Mouse (Mus musculus) lung, postnatal 0 days (tissue): ENCODE results near the gene Gtf2e1. TPM values are rescaled to one million over a fixed set of nuclear protein-coding genes. Genes with fewer than 3 reads are reported as not detected.

ENCODE experiments used
- ATAC-seq: fragments of 200-750 bp; cut with Nextera tagmentation; 2 replicates; pipeline ENCODE4 v1.8.0; 2017; ENCODE audit warnings: moderate library complexity
- DNase-seq: peaks from one replicate; pipeline ENCODE4 v3.0.0-alpha.2; 2016; ENCODE audit warnings: low spot score
- H3K27ac ChIP-seq: fragments of 300-500 bp; sonication (generic); 2 replicates; pipeline ENCODE4 v1.5.1; 2014; ENCODE audit warnings: antibody characterized with exemption, mild to moderate bottlenecking, low read length, mixed read lengths
- H3K27me3 ChIP-seq: fragments of 300-500 bp; sonication (generic); replicated peaks from 2 replicates; pipeline ENCODE4 v1.6.1; 2014; ENCODE audit warnings: low read length, mixed read lengths; ENCODE audit not compliant: insufficient read depth
- H3K36me3 ChIP-seq: fragments of 300-500 bp; sonication (generic); 2 replicates; pipeline ENCODE4 v1.6.1; 2014; ENCODE audit warnings: low read length, mixed read lengths; ENCODE audit not compliant: insufficient read depth
- H3K4me1 ChIP-seq: fragments of 300-500 bp; sonication (generic); 2 replicates; pipeline ENCODE4 v1.6.1; 2014; ENCODE audit warnings: antibody characterized with exemption, low read depth, low read length, mixed read lengths; ENCODE audit not compliant: insufficient read depth
- H3K4me2 ChIP-seq: fragments of 300-500 bp; sonication (generic); replicated peaks from 2 replicates; pipeline ENCODE4 v1.6.1; 2014; ENCODE audit warnings: low read depth, mild to moderate bottlenecking, low read length, moderate library complexity, mixed read lengths
- H3K4me3 ChIP-seq: fragments of 300-500 bp; sonication (generic); 2 replicates; pipeline ENCODE4 v1.5.1; 2014; ENCODE audit warnings: low read depth, low read length
- H3K9ac ChIP-seq: fragments of 300-500 bp; sonication (generic); replicated peaks from 2 replicates; pipeline ENCODE4 v1.6.1; 2014; ENCODE audit warnings: low read depth, mild to moderate bottlenecking
- H3K9me3 ChIP-seq: fragments of 300-500 bp; sonication (generic); 2 replicates; pipeline ENCODE4 v1.6.1; 2016; ENCODE audit warnings: low read length, mixed read lengths
- CTCF ChIP-seq: IDR thresholded peaks from 2 replicates; pipeline ENCODE4 v1.5.1; 2016; ENCODE audit warnings: antibody characterized with exemption, mild to moderate bottlenecking
- EP300 ChIP-seq: IDR thresholded peaks from 2 replicates; pipeline ENCODE4 v1.6.1; 2016; ENCODE audit warnings: antibody characterized with exemption, mild to moderate bottlenecking, control low read depth
- WGBS: fragments of 180-500 bp; shearing (Covaris S2); extraction: QIAGEN DNeasy Blood & Tissue Kit; methylation state at CpG from one replicate; pipeline ENCODE4 v1.1.7; 2014; 5-methylcytosine and 5-hydroxymethylcytosine counted together
- polyA plus RNA-seq: library from polyadenylated mRNA; unstranded; fragments of >200 nt; fragmentation: Nextera tagmentation; extraction: Ambion mirVana; gene quantifications from 2 replicates; pipeline ENCODE4 v1.2.1, GENCODE M21; 2015

The Gtf2e1 gene
- polyA plus RNA-seq, 1 experiment from 2014 or later = 9.5 TPM

DNA sequence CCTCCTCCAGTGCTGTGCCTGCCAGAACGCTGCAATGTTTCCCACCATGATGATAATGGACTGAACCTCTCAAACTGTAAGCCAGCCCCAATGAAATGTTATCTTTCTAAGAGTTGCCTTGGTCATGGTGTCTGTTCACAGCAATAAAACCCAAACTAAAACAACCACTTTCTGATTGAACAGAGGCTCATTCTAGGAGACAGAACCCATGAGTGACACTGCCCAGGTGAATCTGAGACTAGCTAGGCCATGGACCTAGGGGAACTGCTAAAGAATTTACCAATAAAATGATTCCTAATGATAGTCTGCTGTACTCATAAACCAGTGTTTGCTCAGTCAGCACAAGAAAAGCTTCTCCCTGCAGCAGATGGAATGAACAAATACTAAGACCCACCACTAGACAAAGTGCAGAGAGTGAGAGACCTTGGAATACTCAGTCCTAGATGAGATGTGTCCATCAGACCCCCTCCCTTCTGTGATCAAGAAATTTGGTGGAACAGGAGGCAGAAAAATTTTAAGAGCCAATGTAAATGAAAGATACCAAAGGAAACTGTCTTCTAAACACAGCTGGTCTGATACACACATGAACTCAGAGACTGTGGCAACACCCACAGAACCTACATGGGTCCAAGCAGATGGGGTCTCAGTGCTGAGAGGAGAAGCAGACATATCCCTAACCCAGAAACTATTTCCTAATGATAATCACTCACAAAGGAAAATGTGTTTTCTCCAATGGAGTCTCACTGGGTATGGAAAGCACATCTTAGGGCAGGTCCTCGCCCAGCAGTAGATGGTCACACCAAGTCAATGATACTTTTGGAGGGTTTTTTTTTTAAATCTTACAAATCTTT lies 19.2 kb downstream of the Gtf2e1 start:
- H3K4me2 ChIP-seq = no peak overlapping the region
- no peak overlapping the region for H3K27ac ChIP-seq
- H3K9ac ChIP-seq = no peak overlapping the region
- 94% methylated on average over 2 of the region's 2 CpGs for WGBS
- ATAC-seq = no peak
- H3K27me3 ChIP-seq = no peaks in the 10 kb centered on the region
- no peak overlapping the region for H3K4me3 ChIP-seq
- H3K4me1 ChIP-seq = no peaks in the 10 kb centered on the region
- H3K36me3 ChIP-seq = peaks cover 11% of the 10 kb centered on the region; the same call in 1 of the 2 replicates
- no peaks in the 10 kb centered on the region for H3K9me3 ChIP-seq
- TF ChIP-seq EP300 (no peak), CTCF (no peak)
- DNase-seq = no peak

- TF ChIP-seq CTCF (no peak), EP300 (no peak)
- peaks cover 11% of the 10 kb centered on the region; the same call in 1 of the 2 replicates for H3K36me3 ChIP-seq
- WGBS = 97% methylated on average over 1 of the region's 1 CpGs
Measured at GRCm38 (mm10) chr16:37519721-37520120, 19.9 kb downstream of the Gtf2e1 start.

DNA sequence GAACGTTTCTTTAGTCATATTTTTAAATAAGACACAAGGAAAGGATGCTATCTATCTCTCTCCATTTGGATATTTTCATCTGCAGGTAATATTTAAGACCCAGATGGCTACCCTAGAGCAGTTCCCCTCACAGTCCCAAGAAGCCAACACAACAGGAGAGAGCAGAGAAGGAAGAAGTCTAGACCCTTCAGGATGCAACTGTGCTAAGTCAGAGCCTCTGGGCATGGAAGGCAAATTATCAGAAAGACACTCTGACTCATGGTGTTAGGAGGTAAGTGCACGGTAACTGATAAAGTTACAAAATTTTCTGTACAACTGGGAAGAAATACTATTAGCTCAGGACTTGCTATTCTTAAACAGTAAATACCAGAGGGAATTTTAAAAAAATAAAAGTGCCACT lies 20.9 kb downstream of the Gtf2e1 start:
- Histone ChIP-seq H3K9me3 (no peaks in the 10 kb centered on the region), H3K4me1 (no peaks in the 10 kb centered on the region), H3K9ac (no peak overlapping the region), H3K36me3 (peaks cover 11% of the 10 kb centered on the region; the same call in 1 of the 2 replicates), H3K27ac (no peak overlapping the region), H3K4me2 (no peak overlapping the region), H3K27me3 (no peaks in the 10 kb centered on the region), H3K4me3 (no peak overlapping the region)
- ATAC-seq = no peak
- 75% methylated on average over 2 of the region's 2 CpGs for WGBS
- TF ChIP-seq EP300 = no peak
- TF ChIP-seq CTCF = no peak
- no peak for DNase-seq

More at GRCm38 (mm10) chr16:37519721-37520120, 19.9 kb downstream of the Gtf2e1 start:
- no peaks in the 10 kb centered on the region for H3K4me1 ChIP-seq
- ATAC-seq (no peak), DNase-seq (no peak)
- no peak overlapping the region for H3K4me2 ChIP-seq
- H3K27ac ChIP-seq = no peak overlapping the region
- no peak overlapping the region for H3K9ac ChIP-seq
- no peaks in the 10 kb centered on the region for H3K27me3 ChIP-seq
- no peak overlapping the region for H3K4me3 ChIP-seq
- no peaks in the 10 kb centered on the region for H3K9me3 ChIP-seq

DNA sequence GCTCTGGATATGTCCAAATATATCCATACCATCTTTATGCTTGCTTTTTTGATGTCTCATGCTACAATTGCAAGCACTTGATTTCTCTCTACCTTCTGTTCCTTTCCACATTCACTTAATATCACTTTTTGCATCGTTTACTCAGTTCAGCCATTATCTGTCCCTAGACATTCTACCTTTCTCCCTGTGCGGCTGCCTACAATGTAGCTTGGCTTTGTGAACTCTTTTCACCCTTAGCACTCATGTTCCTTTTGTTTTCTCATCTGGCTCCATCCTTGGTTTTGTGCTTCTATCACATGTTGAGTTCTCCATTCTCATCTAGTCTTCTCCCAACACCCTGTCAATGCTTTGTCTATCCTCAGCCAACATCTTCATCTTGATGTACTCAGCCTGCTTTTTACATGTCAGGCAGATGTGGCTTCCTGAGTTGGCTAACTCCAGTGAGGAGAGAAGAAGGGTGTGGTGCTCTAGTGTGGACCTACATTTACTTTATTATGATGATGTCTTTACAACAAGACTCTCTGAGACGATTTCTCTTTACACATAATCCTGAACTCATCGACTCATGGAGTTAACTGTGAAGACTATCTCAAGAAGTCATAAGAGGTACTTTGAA lies 21.9 kb downstream of the Gtf2e1 start:
- H3K4me2 ChIP-seq = no peak overlapping the region
- peaks cover 11% of the 10 kb centered on the region; the same call in 1 of the 2 replicates for H3K36me3 ChIP-seq
- H3K4me3 ChIP-seq = no peak overlapping the region
- WGBS = 91% methylated on average over 4 of the region's 4 CpGs
- H3K27ac ChIP-seq = no peak overlapping the region
- H3K4me1 ChIP-seq = no peaks in the 10 kb centered on the region
- H3K9me3 ChIP-seq = no peaks in the 10 kb centered on the region
- TF ChIP-seq CTCF (no peak), EP300 (no peak)
- DNase-seq = no peak
- ATAC-seq = no peak
- no peaks in the 10 kb centered on the region for H3K27me3 ChIP-seq
- H3K9ac ChIP-seq = no peak overlapping the region

- no peaks in the 10 kb centered on the region for H3K9me3 ChIP-seq
- H3K36me3 ChIP-seq = peaks cover 6% of the 10 kb centered on the region; the same call in 1 of the 2 replicates
- H3K4me2 ChIP-seq = no peak overlapping the region
- no peak for TF ChIP-seq EP300
- no peak for TF ChIP-seq CTCF
- no peak for DNase-seq
- no peaks in the 10 kb centered on the region for H3K27me3 ChIP-seq
- H3K9ac ChIP-seq = no peak overlapping the region
- H3K27ac ChIP-seq = no peak overlapping the region
- H3K4me1 ChIP-seq = no peaks in the 10 kb centered on the region
- no peak overlapping the region for H3K4me3 ChIP-seq
- 83% methylated on average over 6 of the region's 6 CpGs for WGBS
- ATAC-seq = no peak
Measured at GRCm38 (mm10) chr16:37516376-37516993, 23.1 kb downstream of the Gtf2e1 start.

GRCm38 (mm10) chr16:37514644-37515043 lies 24.9 kb downstream of the Gtf2e1 start:
- Histone ChIP-seq H3K9ac (no peak overlapping the region), H3K4me3 (no peak overlapping the region), H3K27me3 (no peaks in the 10 kb centered on the region), H3K4me1 (no peaks in the 10 kb centered on the region), H3K4me2 (no peak overlapping the region), H3K36me3 (peaks cover 15% of the 10 kb centered on the region; the same call in 1 of the 2 replicates), H3K9me3 (no peaks in the 10 kb centered on the region), H3K27ac (no peak overlapping the region)
- DNase-seq (no peak), ATAC-seq (no peak)
- 87% methylated on average over 8 of the region's 8 CpGs for WGBS
- no peak for TF ChIP-seq EP300
- no peak for TF ChIP-seq CTCF
